Mouse (Mus musculus): Measurements from ENCODE around the gene Hpn.
A peak's percentile ranks its signal among the peaks of the same experiment; 100 is the strongest.

Gene Hpn

GRCm38 (mm10) chr7:31109796-31110195, 5.3 kb downstream of the Hpn start:
- DNase-seq = no peak

DNA sequence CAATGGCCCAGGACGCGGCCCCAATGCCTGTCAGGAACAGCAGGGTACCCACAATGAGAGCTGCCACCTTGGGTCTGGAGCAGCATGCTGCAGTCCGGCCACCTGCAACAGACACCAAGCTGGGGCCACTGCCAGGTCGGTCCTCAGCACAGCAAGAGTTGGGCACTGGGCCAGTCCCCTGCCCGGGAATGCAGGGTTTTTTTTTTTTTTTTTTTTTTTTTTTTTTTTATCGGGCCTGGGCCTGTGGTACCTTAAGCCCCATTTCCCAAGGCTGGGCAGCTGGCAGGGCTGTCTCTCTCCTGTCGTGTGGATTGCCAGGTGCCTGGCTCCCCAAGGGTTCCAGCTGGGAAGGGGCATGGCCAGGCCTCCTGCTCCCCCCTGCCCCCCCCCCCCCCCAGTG, 6.0 kb downstream of the Hpn start:
- DNase-seq = peak; percentile 90 to 92

DNA sequence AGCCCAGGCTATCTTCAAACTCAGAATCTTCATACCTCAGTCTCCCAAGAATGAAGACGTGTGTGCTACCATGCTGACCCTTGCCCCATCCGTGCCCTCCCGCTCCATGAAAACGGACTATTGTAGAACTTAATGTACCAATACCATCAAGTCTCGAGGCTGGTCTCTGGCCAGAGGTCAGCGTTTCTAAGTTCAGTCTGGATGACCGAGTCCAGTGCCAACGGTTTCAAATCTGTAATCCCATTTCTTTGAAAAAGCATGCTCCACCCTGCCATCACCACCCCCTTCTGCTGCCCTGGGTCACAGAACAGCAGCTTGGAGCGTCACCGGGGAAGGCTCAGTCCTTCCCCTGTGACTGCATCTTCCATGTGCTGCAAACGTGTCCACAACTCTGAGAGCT, 7.3 kb downstream of the Hpn start:
- peak; percentile 82 to 87 for DNase-seq

DNA sequence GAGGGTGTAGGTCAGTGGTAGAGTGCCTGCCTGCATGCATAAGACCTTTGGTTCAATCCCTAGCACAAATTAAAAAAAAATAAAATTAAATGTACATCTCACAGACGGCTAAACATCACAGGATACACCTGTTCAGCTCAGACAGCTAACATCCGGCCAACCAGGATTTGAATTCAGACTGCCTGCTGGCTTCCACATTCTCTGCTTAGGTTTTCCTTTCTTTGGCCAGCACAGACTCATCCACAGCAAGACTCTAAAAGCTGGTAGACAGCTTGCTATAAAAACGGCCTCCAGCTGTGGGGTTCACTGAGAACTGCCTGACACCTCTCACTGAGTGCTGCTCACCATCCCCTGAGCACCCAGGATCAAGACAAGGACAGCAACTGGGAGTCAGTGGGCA, 8.9 kb downstream of the Hpn start:
- no peak for DNase-seq

- peak; percentile 72 to 89 for DNase-seq
Measured at GRCm38 (mm10) chr7:31105061-31105768, 9.9 kb downstream of the Hpn start.

- no peak for DNase-seq
Measured at GRCm38 (mm10) chr7:31100786-31101185, 14.3 kb downstream of the Hpn start.

DNA sequence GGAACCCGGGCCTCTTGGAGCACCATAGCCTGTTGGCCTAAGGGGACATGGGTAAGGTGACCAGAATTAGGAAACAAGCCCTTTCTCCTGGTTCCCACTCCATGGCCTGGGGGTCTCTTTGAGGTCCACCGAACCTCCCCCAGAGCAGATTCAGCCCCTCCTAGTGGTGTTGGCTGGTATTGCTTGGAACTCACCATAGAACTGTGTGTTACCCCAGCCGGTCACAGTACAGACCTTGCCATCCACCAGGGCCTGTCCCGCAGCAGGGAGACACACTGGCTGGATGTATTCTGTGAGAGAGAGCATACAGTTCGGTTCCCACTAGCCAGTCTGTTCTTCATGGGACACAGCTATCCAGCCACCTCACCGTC, 15.5 kb downstream of the Hpn start:
- DNase-seq = no peak

DNA sequence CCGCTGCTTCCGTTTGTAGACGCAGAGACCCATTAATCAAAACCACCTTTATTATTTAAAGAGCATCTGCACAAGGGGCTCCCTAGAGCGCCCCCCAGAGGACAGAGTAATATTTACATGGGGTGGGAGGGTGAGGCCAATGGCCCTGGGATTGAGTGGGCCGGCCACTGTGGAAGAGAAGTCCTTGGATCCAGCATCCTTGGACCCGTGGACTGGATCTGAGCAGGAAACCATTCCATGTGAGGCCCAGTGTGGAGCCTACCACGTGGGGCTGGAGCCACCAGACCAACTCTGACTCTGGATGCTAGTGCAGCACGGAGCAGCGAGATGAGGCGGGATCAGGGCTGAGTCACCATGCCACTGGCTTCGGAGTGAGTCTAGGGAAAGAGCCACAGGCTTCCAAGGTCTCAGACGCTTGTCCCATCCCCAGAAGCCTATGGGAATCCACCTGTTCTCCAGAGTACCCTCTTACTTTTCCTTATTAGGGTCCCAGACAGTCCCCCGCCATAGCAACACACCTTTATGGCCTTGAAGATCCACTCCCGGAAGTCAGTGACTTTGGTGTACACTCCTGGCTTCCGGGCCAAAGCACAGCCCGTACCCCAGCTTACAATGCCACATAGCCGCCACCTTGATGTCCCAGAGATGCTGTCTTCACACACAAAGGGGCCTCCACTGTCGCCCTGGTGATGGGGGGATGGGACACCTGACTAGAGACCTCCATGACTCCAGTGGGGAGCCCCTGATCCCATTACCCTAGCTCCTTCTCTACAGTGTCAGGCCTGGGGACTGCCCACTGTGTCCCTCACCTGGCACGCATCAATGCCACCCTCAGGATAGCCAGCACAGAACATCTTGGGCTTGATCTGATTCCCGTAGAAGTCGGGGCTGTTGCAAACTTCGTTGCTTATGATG, 16.1 kb downstream of the Hpn start:
- peak in 1 of 2 experiments; percentile 63 for DNase-seq

- peak; percentile 94 to 98 for DNase-seq
Measured at GRCm38 (mm10) chr7:31097583-31098248, 17.4 kb downstream of the Hpn start.

DNA sequence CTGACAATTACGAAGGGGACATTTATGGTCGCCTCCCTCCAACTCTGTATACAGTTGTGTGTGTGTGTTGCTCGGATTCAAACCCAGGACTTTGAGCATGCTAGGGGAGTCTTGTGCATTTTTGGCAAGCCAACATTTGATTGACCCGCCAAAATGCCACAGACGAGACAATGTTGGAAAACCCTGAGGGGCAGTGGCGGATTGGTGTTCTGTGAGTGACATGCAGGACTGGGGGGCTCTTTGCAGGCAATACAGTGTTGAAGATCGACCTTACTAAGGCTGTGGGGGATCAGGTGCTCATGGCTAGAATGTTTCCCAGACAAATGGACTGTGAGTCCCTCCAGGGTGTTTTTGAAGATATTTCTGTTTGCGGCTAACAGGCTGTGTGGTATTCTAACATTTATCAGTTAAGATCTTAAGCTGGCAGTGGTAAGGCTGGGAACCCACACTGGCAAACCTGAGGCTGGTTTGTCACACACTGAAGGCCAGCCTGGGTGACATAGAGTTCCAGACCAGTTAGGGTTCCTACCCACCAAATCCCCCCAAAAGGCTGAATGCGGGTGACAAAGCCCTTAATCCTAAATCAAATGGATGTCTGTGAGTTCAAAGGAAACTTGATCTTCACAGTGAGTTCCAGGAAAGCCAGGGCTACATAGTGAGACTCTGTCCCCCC, 18.1 kb downstream of the Hpn start:
- DNase-seq = no peak

GRCm38 (mm10) chr7:31094774-31095501, 20.2 kb downstream of the Hpn start:
- DNase-seq = no peak

DNA sequence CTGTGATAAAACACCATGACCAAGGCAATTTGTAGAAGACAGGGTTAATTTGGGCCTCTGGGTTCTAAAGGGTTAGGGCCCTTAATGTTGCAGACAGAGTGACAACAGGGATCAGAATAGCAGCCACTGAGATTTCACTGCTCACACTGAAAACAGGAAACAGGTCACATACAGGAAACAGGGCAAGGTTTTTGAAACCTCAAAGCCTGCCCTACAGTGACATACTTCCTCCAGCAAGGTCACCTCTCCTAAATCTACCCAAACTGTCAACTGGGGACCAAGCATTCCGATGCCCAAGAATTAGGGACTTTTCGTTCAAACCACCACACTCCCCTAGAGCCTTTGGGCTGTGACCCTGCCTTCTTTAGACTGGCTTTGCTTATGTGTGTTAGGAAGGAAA, 25.4 kb downstream of the Hpn start:
- no peak for DNase-seq

DNA sequence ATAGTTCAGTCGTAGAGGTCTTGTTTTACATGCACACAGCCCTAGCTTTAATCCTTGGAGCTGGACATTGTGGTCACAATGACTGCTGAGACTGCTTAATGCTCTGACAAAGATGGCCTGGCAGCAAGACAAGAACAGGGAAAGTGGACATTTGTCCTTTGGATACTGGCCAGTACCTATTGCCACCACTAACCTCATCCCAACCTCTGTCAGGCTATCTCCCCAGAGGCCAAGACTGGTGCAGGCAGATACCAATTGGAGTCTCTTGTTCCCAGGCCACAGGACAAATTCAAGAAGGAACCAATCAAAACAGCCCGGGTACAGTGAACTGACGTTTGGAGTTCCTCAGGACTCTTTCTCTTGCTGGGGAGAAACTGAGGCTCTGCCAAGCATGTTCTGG, 26.9 kb downstream of the Hpn start:
- DNase-seq = no peak

GRCm38 (mm10) chr7:31087262-31087661, 27.8 kb downstream of the Hpn start:
- no peak for DNase-seq

DNA sequence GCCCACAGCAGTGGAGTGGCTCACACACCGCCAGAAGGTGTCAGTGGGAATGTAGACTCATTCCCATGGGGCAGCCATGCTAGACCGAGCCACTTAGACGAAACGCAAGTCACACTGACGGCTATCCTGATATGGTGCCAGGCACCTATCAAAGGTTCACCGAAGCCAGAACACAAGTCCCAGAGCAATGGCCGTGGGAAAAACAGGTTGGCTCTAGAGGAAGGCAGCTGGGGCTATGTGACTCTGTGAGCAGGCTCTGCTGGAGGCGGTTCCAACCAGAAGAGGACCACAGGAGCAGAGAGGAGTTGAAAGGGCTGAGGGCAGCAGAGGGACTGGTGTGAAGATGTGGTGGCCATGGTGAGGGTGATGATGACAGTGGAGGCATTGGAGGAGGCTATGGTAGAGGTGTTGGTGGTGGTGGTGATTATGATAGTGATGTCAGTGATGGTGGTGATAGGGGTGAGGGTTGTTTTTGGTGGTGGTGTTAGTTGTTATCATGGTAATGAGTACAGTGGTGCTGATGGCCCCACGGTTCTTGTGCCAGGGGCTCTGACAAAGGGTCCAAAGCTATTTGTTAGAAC, 28.8 kb downstream of the Hpn start:
- DNase-seq = no peak

GRCm38 (mm10) chr7:31085171-31085570, 29.9 kb downstream of the Hpn start:
- peak; percentile 50 to 54 for DNase-seq

- no peak for DNase-seq
Measured at GRCm38 (mm10) chr7:31084140-31084539, 30.9 kb downstream of the Hpn start.

DNA sequence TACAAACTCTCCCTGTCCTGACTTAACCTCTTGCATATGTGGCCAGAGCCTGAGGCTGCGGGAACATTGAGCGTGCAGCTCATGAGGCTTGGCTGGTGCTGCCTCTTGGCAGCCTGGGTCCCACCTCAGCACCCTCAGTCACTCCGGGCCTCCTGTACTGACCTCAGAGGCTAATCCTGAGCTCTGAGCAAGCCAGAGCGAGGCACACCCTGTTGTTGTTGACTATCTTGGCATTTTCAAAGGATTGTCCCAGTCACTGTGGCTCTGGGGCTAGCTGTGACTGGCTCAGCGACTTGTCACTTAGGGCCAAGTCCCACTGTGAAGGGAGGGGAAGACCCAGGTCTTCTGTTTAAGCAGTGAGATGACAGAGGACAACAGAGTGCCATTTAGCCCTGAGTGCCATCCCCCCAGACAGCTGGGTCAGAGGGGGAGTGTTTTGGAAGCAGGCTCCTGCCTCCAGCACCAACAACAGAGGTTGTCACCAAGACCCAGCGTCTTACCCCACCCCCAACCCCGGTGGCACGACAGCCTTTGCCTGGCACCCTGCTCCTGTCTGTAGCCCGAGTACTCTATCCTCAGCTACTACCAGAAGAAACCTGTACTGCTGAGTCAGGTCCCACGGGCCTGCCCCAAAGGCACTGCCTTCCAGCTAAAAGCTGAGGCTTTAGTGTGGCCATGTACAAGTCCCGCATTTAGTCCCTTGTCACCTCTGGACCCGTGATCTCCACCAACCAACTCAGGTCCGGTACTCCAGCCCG, 32.1 kb downstream of the Hpn start:
- DNase-seq = peak; percentile 37 to 43

GRCm38 (mm10) chr7:31082106-31082505, 33.0 kb downstream of the Hpn start:
- DNase-seq = no peak

- no peak for DNase-seq
Measured at GRCm38 (mm10) chr7:31081106-31081505, 34.0 kb downstream of the Hpn start.

DNA sequence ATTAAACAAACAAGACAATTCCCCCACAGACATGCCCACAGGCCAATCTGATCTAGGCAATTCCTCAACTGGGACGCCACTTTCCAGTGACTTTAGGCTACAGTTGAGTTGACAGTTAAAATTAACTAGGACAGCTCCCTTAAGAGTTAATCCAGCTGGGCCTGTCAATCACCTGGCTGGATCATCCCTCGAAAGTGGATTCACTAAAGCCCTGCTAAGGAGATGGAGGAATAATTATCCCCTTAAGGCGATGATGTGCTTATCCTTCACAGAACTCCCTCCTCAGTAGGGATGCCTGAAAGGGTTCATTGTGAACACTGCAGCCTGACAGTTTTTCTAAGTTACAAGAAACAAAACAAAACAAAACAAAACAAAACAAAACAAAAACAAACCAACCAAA, 34.5 kb downstream of the Hpn start:
- no peak for DNase-seq
